Mouse (Mus musculus) lung, postnatal 0 days (tissue): ENCODE results near the gene Lrrc74b.

Experiments used
- CTCF ChIP-seq: IDR thresholded peaks from 2 replicates; pipeline ENCODE4 v1.5.1; 2016; ENCODE audit warnings: antibody characterized with exemption, mild to moderate bottlenecking
- EP300 ChIP-seq: IDR thresholded peaks from 2 replicates; pipeline ENCODE4 v1.6.1; 2016; ENCODE audit warnings: antibody characterized with exemption, mild to moderate bottlenecking, control low read depth

DNA sequence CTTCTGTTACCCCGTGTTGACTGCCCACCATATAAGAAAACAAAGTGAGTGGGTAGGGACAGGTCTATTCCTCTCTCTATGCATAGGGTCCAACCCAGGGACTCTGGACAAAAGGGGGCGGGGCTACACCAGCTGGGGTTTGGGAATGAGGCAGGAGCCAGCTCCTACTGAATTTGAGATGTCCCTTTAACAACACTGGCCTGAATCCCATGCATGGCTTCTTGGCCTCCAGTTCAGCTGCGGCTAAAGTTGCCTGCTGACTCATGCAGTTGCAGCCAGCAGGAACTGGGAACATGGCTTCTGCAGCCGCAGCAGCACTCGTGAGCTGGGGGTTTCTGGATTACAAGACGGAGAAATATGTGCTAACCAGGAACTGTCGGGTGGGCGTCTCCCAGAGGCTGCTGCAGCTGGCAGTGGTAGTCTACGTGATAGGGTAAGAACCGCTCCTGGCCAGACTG is 733 bp upstream of the Lrrc74b start, which contains the start of gene P2rx6:
- TF ChIP-seq CTCF (no peak), EP300 (no peak)
